Mouse (Mus musculus) testis, postnatal 10 days (tissue): ENCODE data around the gene Ramp1.
A peak's percentile ranks its signal among the peaks of the same experiment; 100 is the strongest.

Experiments used
- DNase-seq: peaks from one replicate; pipeline ENCODE4 v3.0.0; 2021; ENCODE audit warnings: low spot score

Gene Ramp1

GRCm38 (mm10) chr1:91179533-91180173, at the start of gene Ramp1:
Gene Ramp1 (plus strand): TSS chr1:91179822.
- DNase-seq: peak; percentile 68

- no peak for DNase-seq
Measured at GRCm38 (mm10) chr1:91137036-91137435, 42.6 kb upstream of the Ramp1 start.

DNA sequence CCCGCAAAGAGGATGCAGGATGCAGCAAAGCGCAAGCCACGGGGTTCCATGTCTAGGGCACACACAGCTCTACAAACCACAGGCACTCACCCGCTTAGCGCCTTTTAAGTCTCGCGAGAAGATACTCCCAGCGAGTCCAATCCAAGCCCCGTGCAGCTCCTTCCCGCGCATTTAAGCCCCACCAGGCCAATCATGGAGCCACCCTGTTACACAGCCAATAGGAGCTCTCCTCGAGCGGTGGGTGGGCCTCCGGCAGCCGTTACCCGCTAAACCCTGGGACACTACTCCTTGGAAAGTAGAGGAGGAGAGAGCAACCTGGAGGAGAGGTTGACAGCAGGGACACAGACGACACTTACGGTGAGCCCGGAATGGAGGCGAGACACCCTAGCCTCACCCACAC, 34.8 kb upstream of the Ramp1 start, which contains the start of gene Rbm44:
Gene Rbm44, plus strand, starts transcription at position 277 of the 400 bp plus-strand sequence.
- DNase-seq: peak; percentile 49

DNA sequence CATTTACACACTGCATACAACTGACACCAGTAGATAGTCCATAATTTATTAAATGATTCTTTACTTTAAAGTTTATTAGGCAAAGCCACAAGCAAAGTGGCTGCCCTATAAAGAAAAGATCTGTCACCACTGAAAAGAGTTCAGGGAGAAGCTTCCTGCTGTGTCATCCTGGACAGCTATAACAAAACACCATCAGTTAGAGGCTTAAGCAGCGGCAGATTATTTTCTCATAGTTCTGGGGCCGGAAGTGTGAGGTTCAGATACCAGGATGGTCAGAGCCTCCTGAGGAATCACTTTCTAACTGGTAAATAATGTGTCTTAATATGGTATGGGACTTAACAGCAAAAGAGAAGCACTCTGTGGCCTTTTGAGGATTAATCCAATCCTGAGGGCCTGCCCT, 28.1 kb upstream of the Ramp1 start:
- no peak for DNase-seq

GRCm38 (mm10) chr1:91166798-91167197, 12.8 kb upstream of the Ramp1 start:
- DNase-seq: no peak

- no peak for DNase-seq
Measured at GRCm38 (mm10) chr1:91169157-91169556, 10.5 kb upstream of the Ramp1 start.

DNA sequence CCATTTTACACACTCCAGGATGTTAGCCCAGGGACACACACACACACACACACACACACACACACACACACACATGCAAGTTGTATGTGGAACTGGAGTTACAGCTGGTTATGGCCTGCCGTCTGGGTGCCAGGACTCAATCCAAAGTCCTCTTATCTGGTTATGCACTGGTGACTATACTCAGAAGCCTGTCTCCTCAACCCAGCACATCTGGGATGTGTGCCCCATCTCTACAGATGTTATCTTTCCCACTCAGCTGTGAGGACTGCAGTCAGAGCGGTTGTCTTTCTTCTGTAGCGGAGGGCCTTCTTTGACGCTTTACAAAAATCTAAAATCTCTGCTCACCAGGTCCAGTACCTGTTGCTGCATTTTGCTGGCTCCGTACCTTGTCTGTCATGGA, 4.8 kb upstream of the Ramp1 start:
- DNase-seq: peak; percentile 17

DNA sequence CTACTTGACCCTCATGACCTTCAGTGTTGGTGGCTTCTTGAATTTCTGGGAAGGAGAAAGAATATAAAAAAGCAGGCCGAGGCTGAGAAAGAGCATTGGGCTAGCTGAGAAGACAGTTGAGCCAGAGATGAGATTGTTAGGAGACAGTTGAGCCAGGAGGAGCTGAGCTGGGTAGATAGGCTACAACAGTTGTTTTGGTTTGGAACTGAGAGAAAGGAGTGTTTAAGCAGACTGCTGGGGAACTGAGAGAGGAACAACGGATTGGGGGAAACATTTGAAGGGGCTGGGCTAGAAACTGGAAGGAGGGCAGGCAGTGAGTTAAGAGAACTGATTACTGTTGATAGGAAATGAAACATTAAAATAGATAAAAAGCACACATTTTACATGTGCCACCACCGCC, 3.6 kb upstream of the Ramp1 start:
- no peak for DNase-seq

DNA sequence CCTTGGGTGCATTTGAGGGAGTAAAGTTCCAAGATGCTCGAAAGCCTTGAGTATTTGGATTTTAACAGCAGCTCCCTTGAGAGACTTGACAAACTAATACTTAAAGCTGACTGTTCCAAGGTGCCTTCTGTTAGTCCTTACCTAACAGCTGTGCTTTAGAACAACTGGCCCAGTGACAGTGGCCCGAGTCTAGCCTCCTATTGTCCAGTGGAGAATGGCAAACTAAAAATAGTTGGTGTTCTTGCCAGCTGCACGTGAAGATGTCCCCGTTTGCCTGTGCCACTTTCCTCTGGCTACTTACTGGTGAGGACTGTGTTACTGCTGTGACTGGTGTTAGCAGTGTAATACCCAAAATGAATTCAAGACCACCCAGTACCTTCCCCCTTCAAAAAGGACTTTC, 2.8 kb upstream of the Ramp1 start:
- DNase-seq: no peak

DNA sequence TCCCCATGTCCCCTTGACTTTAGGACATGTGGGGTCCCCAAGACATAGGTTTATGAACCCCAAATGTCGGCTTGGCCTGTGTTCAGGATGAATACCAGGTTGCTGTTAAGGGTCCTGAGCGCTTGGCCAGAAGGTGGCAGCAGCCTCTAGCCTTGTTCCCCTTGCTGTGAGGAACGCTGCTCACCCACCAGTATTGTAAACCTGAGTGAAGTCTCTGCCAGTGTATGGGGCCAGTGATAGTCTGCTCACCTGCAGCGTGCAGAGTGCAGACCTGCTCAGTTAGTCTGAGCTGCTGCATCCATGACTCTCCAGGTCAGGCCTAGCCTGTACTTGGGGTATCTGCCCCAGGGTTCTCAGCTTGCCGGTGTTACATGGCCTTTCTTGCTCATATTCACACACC, 536 bp upstream of the Ramp1 start:
- DNase-seq: peak; percentile 80

DNA sequence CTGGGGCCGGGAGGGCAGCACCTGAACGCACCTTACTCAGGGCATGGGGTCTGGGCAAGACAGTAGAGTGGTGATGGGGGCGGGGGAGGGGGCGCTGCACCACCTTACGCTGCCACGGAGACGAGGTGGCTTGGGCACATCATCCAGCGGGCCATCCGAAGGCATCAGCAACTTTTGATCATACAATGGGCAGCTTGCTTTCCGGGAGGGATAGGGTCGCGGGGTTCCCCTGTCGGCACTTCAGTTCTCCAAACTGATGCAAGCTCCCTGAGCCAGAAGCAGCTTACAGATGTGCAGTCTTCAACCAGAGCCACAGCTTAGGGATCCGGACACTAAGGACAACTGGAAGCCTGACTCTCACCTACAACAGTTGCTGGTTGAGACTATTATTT, 548 bp downstream of the Ramp1 start:
- DNase-seq: peak; percentile 42

- peak; percentile 38 for DNase-seq
Measured at GRCm38 (mm10) chr1:91180723-91181122, 1.1 kb downstream of the Ramp1 start.

GRCm38 (mm10) chr1:91181261-91181660, 1.6 kb downstream of the Ramp1 start:
- DNase-seq: peak; percentile 14

GRCm38 (mm10) chr1:91181784-91182450, 2.3 kb downstream of the Ramp1 start:
- DNase-seq: peak; percentile 31

DNA sequence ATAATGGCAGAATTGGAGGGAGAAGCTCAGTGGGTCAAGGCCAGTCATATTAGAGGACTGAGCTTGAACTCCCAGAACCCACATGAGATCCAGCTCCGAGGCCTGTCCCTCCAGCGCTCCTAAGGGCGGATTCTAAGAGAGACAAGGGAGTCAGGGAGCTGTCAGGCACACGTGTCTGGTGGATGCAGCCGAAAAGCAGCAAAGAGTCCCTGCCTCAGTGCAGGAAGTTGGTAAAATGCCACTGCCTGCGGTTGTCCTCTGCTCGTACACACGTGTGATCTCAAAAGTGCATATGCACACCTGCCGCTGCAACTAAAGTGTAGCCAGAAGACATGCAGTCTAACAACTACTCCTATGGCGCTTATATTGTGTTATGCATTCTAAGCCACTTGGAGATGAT, 3.7 kb downstream of the Ramp1 start:
- DNase-seq: peak; percentile 29

- no peak for DNase-seq
Measured at GRCm38 (mm10) chr1:91186677-91187076, 7.1 kb downstream of the Ramp1 start.

DNA sequence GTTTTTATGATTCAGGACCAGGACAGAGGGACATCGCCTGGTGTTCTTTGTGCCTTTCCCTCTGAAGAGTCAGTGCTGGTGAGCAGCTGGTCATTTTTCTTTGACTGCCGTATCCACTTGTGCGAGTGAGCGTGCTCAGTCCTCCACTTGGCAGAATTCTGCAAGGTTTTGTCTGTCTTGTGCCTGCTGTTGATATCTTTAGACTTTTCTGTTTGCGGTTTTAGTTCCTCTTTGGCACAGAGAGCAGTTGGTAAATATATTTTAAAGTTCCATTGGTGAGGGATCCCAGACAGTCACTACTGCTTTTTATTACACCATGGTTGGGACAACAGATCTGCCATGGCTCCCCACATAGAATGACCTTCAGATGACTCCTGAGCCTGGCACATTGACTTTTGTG, 7.7 kb downstream of the Ramp1 start:
- no peak for DNase-seq

DNA sequence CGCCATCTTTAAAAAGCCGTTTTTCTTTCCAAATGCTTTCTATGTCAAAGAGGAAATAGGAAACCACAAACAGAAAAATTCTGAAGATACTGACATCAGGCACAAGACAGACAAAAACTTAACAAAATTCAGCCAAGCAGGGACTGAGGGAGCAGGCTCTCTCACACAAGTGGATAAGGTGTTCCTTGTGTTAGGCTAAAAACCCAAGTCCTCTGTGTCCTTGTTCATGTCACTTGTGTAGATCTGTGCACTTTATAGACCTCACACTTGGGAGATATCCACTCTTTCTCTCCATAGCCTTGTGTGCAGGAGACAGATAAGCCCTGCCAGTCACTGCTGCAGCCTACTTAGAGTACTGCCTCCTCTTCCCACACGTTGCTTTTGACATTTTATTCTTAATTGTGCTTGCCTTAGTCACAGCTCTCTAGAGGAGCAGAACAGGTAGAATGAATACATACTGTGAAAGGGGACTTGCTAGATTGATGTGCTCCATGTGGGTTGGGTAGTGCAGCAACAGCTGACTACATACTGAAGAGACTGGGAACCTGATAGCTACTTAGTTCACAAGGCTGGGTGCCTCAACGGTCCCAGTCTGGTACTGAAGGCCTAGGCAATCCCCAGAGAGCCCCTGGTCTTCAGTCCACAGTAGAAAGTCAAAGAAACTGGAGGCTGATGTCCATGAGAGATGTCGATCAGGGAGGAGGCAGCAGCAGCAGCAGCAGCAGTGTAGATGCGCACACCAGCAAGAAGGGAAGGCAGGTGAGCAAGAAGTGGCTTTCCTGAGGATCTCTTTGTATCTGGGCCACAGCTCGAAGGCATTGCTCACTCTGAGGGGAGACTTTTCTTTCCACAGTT, 8.4 kb downstream of the Ramp1 start:
- DNase-seq: no peak

DNA sequence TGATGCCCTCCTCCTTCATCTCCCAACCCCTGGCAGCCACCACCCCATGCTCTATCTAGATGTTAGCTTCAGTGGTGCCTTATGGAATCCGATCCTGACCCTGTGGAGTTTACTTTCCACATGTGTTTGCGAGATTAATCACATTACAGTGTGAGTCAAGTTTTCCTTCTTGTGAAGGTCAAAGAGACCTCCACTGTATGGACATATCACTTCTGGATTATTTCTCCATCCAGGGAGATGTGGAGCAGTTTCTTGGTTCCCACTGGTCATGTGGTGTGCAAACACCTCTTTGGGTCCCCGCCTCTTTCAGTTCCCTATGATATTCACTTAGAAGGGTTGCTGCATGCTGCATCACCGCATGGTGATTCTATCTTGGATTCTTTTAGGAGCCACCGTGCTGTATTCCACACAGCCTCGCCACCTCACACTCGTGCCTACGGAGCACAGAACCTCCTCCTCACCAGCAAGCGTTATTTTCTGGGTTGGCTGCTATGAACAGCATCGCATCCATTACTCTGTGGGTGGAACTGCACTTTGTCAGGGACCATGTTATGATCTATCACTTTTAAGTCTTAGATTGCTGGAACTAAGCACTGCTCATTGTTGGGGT, 9.3 kb downstream of the Ramp1 start:
- no peak for DNase-seq

- DNase-seq: no peak
Measured at GRCm38 (mm10) chr1:91192184-91192583, 12.6 kb downstream of the Ramp1 start.

DNA sequence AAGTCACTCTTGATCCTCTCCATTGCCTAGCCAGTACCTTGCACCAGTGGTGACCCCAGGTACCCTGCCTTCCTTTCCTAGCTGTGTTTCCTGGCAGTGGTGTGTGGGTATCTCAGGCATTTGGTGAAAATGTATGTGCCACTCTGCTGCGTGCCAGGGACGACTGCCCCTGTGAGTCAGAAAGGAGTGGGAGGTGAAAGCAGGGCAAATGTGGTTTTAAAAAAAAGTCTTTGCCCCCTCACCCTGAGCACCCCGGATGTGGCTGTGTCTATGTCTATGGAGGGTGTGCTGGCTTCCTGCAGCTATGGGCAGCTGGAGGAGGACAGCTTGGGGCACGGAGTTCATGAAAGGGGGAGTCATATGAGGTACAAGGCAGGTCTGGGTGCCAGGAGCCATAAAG, 13.6 kb downstream of the Ramp1 start:
- DNase-seq: no peak

GRCm38 (mm10) chr1:91193680-91194079, 14.1 kb downstream of the Ramp1 start:
- no peak for DNase-seq

DNA sequence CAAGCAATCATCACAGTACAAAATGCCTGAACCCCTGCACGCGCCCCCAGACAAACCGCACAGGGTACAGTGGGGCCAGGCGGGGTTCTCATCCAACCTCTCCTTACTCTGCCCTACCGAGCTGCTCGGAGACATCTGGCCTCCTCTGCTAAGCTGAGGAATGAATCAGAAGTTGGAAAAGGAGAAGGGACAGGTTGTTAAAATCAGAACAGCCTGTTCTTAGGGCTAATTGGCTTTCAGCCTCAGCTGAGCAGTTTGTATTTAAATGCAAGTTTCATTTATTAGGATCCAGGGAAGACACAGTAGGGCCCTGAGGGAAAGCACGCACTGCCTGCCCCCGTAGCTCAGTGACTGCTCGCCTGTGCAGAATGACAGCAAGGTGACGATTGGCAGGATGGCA, 20.2 kb downstream of the Ramp1 start:
- DNase-seq: no peak
